Mouse (Mus musculus) MEL (cell line): ENCODE data around the gene Dact1. TPM values are rescaled to one million over a fixed set of nuclear protein-coding genes. Genes with fewer than 3 reads are reported as not detected.

ENCODE experiments used
- DNase-seq: peaks from one replicate; pipeline ENCODE4 v3.0.0; 2011; ENCODE audit warnings: low read depth, low spot score
- H3K27ac ChIP-seq: 2 replicates; pipeline ENCODE4 v1.5.1; 2012; ENCODE audit warnings: low read depth, mild to moderate bottlenecking, control low read depth, low read length, moderate library complexity; ENCODE audit not compliant: control insufficient read depth
- H3K27me3 ChIP-seq, 2 experiments: fragments of 150-350 bp in 1 of 2; sonication (generic) in 1 of 2; 2 replicates each; pipeline ENCODE4 v1.6.1; 2012; ENCODE audit warnings: low read length in 2 of 2, mild to moderate bottlenecking in 2 of 2, improper control_type of control experiment in 1 of 2, moderate library complexity in 1 of 2; ENCODE audit not compliant: insufficient read depth in 2 of 2, control insufficient read depth in 1 of 2
- H3K36me3 ChIP-seq, 2 experiments: 2 replicates each; pipeline ENCODE4 v1.6.1; 2012 to 2014; ENCODE audit warnings: low read length in 2 of 2, improper control_type of control experiment in 1 of 2, inconsistent platforms in 1 of 2, mild to moderate bottlenecking in 1 of 2; ENCODE audit not compliant: insufficient read depth in 2 of 2, control insufficient read depth in 1 of 2
- H3K4me1 ChIP-seq, 2 experiments: fragments of 150-350 bp in 1 of 2; sonication (generic) in 1 of 2; 2 replicates each; pipeline ENCODE4 v1.6.1; 2012; ENCODE audit warnings: low read length in 2 of 2, improper control_type of control experiment in 1 of 2, mild to moderate bottlenecking in 1 of 2; ENCODE audit not compliant: insufficient read depth in 2 of 2, control insufficient read depth in 1 of 2
- H3K4me3 ChIP-seq, 2 experiments: fragments of 150-350 bp in 1 of 2; sonication (generic) in 1 of 2; 2 replicates each; pipeline ENCODE4 v1.5.1; 2012; ENCODE audit warnings: low read depth in 2 of 2, low read length in 2 of 2, mild to moderate bottlenecking in 2 of 2, moderate library complexity in 2 of 2, control low read depth in 1 of 2, improper control_type of control experiment in 1 of 2; ENCODE audit not compliant: control insufficient read depth in 1 of 2, insufficient read depth in 1 of 2
- H3K79me2 ChIP-seq: 2 replicates; pipeline ENCODE4 v1.6.1; 2012; ENCODE audit warnings: mild to moderate bottlenecking, low read length, moderate library complexity; ENCODE audit not compliant: control insufficient read depth, poor library complexity, insufficient read depth
- H3K9ac ChIP-seq: 2 replicates; pipeline ENCODE4 v1.6.1; 2012; ENCODE audit warnings: low read depth, mild to moderate bottlenecking, control low read depth, low read length, moderate library complexity; ENCODE audit not compliant: control insufficient read depth, poor library complexity, severe bottlenecking
- H3K9me3 ChIP-seq: fragments of 150-350 bp; sonication (generic); replicated peaks from 2 replicates; pipeline ENCODE4 v1.6.1; 2012; ENCODE audit warnings: mild to moderate bottlenecking, low read length, improper control_type of control experiment, moderate library complexity; ENCODE audit not compliant: insufficient read depth
- CHD1 ChIP-seq: IDR thresholded peaks from 2 replicates; pipeline ENCODE4 v1.6.1; 2012; ENCODE audit warnings: low read depth, mild to moderate bottlenecking, inconsistent platforms, low read length, improper control_type of control experiment
- E2F4 ChIP-seq: IDR thresholded peaks from 2 replicates; pipeline ENCODE4 v1.6.1; 2011; ENCODE audit warnings: low read depth, low read length, improper control_type of control experiment, borderline replicate concordance
- EP300 ChIP-seq, 2 experiments: IDR thresholded peaks; 2 replicates each; pipeline ENCODE4 v1.6.1; 2011; ENCODE audit warnings: improper control_type of control experiment in 2 of 2, low read length in 2 of 2, low read depth in 1 of 2, mild to moderate bottlenecking in 1 of 2
- GABPA ChIP-seq: IDR thresholded peaks from 2 replicates; pipeline ENCODE4 v1.6.1; 2012; ENCODE audit warnings: low read depth, mild to moderate bottlenecking, inconsistent platforms, low read length, improper control_type of control experiment, moderate library complexity
- GATA1 ChIP-seq: IDR thresholded peaks from 2 replicates; pipeline ENCODE4 v1.6.1; 2011; ENCODE audit warnings: low read depth, low read length, improper control_type of control experiment
- MEF2A ChIP-seq: IDR thresholded peaks from 2 replicates; pipeline ENCODE4 v1.6.1; 2014; ENCODE audit warnings: low read depth, mild to moderate bottlenecking, inconsistent platforms, low read length, improper control_type of control experiment; ENCODE audit not compliant: poor library complexity, insufficient replicate concordance, severe bottlenecking; ENCODE audit errors: extremely low read depth
- MYC ChIP-seq: IDR thresholded peaks from 2 replicates; pipeline ENCODE4 v1.6.1; 2011; ENCODE audit warnings: low read depth, mild to moderate bottlenecking, low read length, improper control_type of control experiment, moderate library complexity
- POLR2AphosphoS2 ChIP-seq: IDR thresholded peaks from 2 replicates; pipeline ENCODE4 v1.6.1; 2011; ENCODE audit warnings: low read length, improper control_type of control experiment
- RCOR1 ChIP-seq: IDR thresholded peaks from 2 replicates; pipeline ENCODE4 v1.6.1; 2012; ENCODE audit warnings: low read depth, mild to moderate bottlenecking, inconsistent platforms, low read length, improper control_type of control experiment
- TBP ChIP-seq: IDR thresholded peaks from 2 replicates; pipeline ENCODE4 v1.8.0; 2011; ENCODE audit warnings: low read depth, low read length, improper control_type of control experiment
- UBTF ChIP-seq: IDR thresholded peaks from 2 replicates; pipeline ENCODE4 v1.6.1; 2012; ENCODE audit warnings: low read depth, mild to moderate bottlenecking, inconsistent platforms, low read length, improper control_type of control experiment, moderate library complexity, borderline replicate concordance; ENCODE audit not compliant: insufficient read depth
- USF1 ChIP-seq: IDR thresholded peaks from 2 replicates; pipeline ENCODE4 v1.6.1; 2014; ENCODE audit warnings: low read depth, mild to moderate bottlenecking, inconsistent platforms, low read length, improper control_type of control experiment, moderate library complexity
- USF2 ChIP-seq, 2 experiments: IDR thresholded peaks; 2 replicates each; pipeline ENCODE4 v1.6.1; 2011 to 2012; ENCODE audit warnings: improper control_type of control experiment in 2 of 2, low read length in 2 of 2, borderline replicate concordance in 1 of 2, inconsistent platforms in 1 of 2, low read depth in 1 of 2, mild to moderate bottlenecking in 1 of 2; ENCODE audit not compliant: insufficient read depth in 1 of 2
- ZMIZ1 ChIP-seq: IDR thresholded peaks from 2 replicates; pipeline ENCODE4 v1.6.1; 2012; ENCODE audit warnings: low read depth, mild to moderate bottlenecking, inconsistent platforms, low read length, improper control_type of control experiment, moderate library complexity
- ZNF384 ChIP-seq: IDR thresholded peaks from 2 replicates; pipeline ENCODE4 v1.6.1; 2012; ENCODE audit warnings: low read depth, mild to moderate bottlenecking, inconsistent platforms, low read length, improper control_type of control experiment
- polyA plus RNA-seq, 2 experiments: library from polyadenylated mRNA; stranded (reverse) in 1 of 2; unstranded in 1 of 2; fragments of >175 nt in 1 of 2; fragments of >200 nt in 1 of 2; gene quantifications; 2 replicates each; pipeline versions ENCODE4 v1.2.1 to v1.2.4; 2012; ENCODE audit warnings: low replicate concordance in 2 of 2, low read depth in 1 of 2; ENCODE audit not compliant: insufficient read length in 2 of 2, insufficient read depth in 1 of 2, missing spikeins in 1 of 2
- total RNA-seq: library from RNA; depleted of rRNA; stranded (reverse); fragments of 300-350 nt; gene quantifications from 2 replicates; pipeline ENCODE4 v1.2.3, GENCODE M21; 2012

The Dact1 gene
- total and polyA plus RNA-seq, 3 experiments, result 0.06 TPM; not detected in 2

GRCm38 (mm10) chr12:71348401-71348896 is 38.8 kb downstream of the Dact1 start:
- Histone ChIP-seq H3K27me3 (no peaks in the 10 kb centered on the region), H3K79me2 (no peaks in the 10 kb centered on the region), H3K9ac (no peak overlapping the region), H3K27ac (no peak overlapping the region), H3K36me3 (no peaks in the 10 kb centered on the region), H3K9me3 (no peaks in the 10 kb centered on the region), H3K4me3 (no peak overlapping the region), H3K4me1 (no peaks in the 10 kb centered on the region)
- TF ChIP-seq CHD1 (no peak), GATA1 (no peak), EP300 (IDR thresholded peaks at IDR 0.05; ENCODE audit: low read depth in 1 of 2, low read length in 2 of 2) (no peak), USF1 (no peak), UBTF (no peak), RCOR1 (no peak), ZNF384 (no peak), MEF2A (no peak), USF2 (IDR thresholded peaks at IDR 0.05; ENCODE audit: borderline replicate concordance in 1 of 2, insufficient read depth in 1 of 2, low read depth in 1 of 2, low read length in 2 of 2) (no peak), GABPA (no peak)
- DNase-seq, result no peak

GRCm38 (mm10) chr12:71350077-71350476 is 40.4 kb downstream of the Dact1 start:
- Histone ChIP-seq H3K27ac (no peak overlapping the region), H3K4me1 (no peaks in the 10 kb centered on the region), H3K9me3 (no peaks in the 10 kb centered on the region), H3K9ac (no peak overlapping the region), H3K79me2 (no peaks in the 10 kb centered on the region), H3K4me3 (no peak overlapping the region), H3K27me3 (no peaks in the 10 kb centered on the region), H3K36me3 (no peaks in the 10 kb centered on the region)
- DNase-seq, result no peak
- no peak for TF ChIP-seq MYC
- no peak for TF ChIP-seq ZNF384
- TF ChIP-seq TBP, result no peak
- TF ChIP-seq RCOR1, result no peak
- TF ChIP-seq ZMIZ1, result no peak
- TF ChIP-seq E2F4, result no peak
- no peak for TF ChIP-seq POLR2AphosphoS2
